Mouse (Mus musculus): ENCODE measurements around the gene Umad1. TPM values are rescaled to one million over a fixed set of nuclear protein-coding genes. Genes with fewer than 3 reads are reported as not detected.

Umad1 gene
- polyA plus RNA-seq, 1 experiment from 2014 or later = 30.3 TPM

Other genes with a start within 250 kb of the Umad1 start
- 0.22 and 0.40 TPM in 2 replicates for gene Col28a1, start 66.7 kb upstream of the Umad1 start, polyA plus RNA-seq (2015; fragmentation: Nextera tagmentation; extraction: Ambion mirVana)
- gene Mios, start 50.1 kb upstream of the Umad1 start, polyA plus RNA-seq (2015; fragmentation: Nextera tagmentation; extraction: Ambion mirVana) = 22.7 and 23.5 TPM in 2 replicates
- gene Rpa3, start 115 bp upstream of the Umad1 start, polyA plus RNA-seq (2015; fragmentation: Nextera tagmentation; extraction: Ambion mirVana) = 153 and 172 TPM in 2 replicates
- 23.0 and 23.1 TPM in 2 replicates for gene Gm45062, start 162 bp downstream of the Umad1 start, polyA plus RNA-seq (2015; fragmentation: Nextera tagmentation; extraction: Ambion mirVana)

Measured in forebrain, embryonic 13.5 days (tissue).